Mouse (Mus musculus): ENCODE measurements around the gene Slc35c1. TPM values are rescaled to one million over a fixed set of nuclear protein-coding genes. Genes with fewer than 3 reads are reported as not detected.

The Slc35c1 gene
- polyA plus RNA-seq, 1 experiment from 2014 or later, result 14.8 TPM

DNA sequence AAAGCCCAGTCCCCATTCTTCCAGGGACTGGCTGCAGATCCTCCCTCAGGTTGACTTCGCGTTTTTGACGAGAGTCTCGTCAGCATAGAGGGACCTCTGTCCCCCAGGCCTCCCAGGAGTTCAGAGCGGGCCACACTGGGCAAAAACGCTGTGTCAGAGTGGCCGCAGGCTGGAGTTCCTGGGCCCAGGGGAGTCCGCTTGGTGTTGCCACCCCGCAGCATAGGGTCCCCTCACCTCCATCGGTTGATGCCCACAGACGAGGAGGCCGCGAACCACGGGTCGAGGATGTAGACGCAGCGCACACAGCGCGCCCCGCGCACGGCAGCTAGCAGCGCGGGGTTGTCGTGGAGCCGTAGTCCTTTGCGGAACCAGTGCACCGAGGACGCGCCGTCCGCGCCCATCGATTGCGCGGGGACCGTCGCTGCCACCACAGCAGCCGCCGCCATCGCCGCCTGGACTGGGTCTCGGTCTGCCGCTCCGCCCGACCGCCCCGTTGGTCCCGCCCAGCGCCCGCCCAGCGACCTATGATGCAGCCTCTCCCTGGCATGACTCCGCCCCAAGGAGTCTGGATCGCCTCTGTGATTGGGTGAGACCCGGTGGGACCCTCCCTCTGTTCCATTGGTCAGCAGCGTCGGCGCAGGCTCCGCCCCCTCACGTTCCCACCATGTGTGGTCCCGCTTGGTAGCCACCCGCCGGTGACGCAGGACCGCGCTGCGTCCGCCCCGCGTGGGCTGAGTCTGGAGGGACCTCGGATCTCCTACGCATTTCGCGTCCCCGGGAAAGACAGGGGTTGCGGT, 26.6 kb downstream of the Slc35c1 start, which contains the start of gene Cry2:
Cry2 (minus strand) TSS at position 466 of the 797 bp plus-strand sequence.
- WGBS, result under 1% methylated on average over 76 of the region's 76 CpGs
- peak within 1 kb of the TSS; percentile 83 for H3K4me2 ChIP-seq (ENCODE audit: low read length)
- H3K36me3 ChIP-seq (ENCODE audit: insufficient read depth, low read length), result no peaks in the 10 kb centered on the region
- H3K27ac ChIP-seq, result peak within 1 kb of the TSS; percentile 65
- peaks cover 29% of the 10 kb centered on the region for H3K4me1 ChIP-seq (replicated peaks; ENCODE audit: insufficient read depth, low read length)
- peak within 1 kb of the TSS; percentile 83 for H3K9ac ChIP-seq (ENCODE audit: low read depth, low read length)
- peak within 1 kb of the TSS; percentile 84 for H3K4me3 ChIP-seq (replicated peaks; ENCODE audit: low read depth, low read length)
- ATAC-seq (replicated peaks; ENCODE audit: low FRiP score, low read depth), result peak; percentile 98
- DNase-seq (ENCODE audit: low spot score), result peak; percentile 99
- TF ChIP-seq CTCF (IDR thresholded peaks at IDR 0.05; ENCODE audit: low read depth), result no peak
- no peaks in the 10 kb centered on the region for H3K9me3 ChIP-seq (replicated peaks; ENCODE audit: low read length)
- no peaks in the 10 kb centered on the region for H3K27me3 ChIP-seq (ENCODE audit: insufficient read depth, low read length)

- Histone ChIP-seq H3K4me2 (ENCODE audit: low read length) (peak overlapping the region; percentile 83), H3K4me1 (replicated peaks; ENCODE audit: insufficient read depth, low read length) (peaks cover 33% of the 10 kb centered on the region), H3K27me3 (ENCODE audit: insufficient read depth, low read length) (no peaks in the 10 kb centered on the region), H3K36me3 (ENCODE audit: insufficient read depth, low read length) (no peaks in the 10 kb centered on the region), H3K4me3 (replicated peaks; ENCODE audit: low read depth, low read length) (peak overlapping the region; percentile 84), H3K27ac (peak overlapping the region; percentile 47; the same call in 1 of the 2 replicates), H3K9me3 (replicated peaks; ENCODE audit: low read length) (no peaks in the 10 kb centered on the region), H3K9ac (ENCODE audit: low read depth, low read length) (peak overlapping the region; percentile 83)
- WGBS, result 36% methylated on average over 17 of the region's 17 CpGs
- TF ChIP-seq CTCF (IDR thresholded peaks at IDR 0.05; ENCODE audit: low read depth), result no peak
- ATAC-seq (replicated peaks; ENCODE audit: low FRiP score, low read depth), result no peak
- DNase-seq (ENCODE audit: low spot score), result peak; percentile 54
These were observed 27.7 kb downstream of the Slc35c1 start for GRCm38 (mm10) chr2:92432299-92433295.

DNA sequence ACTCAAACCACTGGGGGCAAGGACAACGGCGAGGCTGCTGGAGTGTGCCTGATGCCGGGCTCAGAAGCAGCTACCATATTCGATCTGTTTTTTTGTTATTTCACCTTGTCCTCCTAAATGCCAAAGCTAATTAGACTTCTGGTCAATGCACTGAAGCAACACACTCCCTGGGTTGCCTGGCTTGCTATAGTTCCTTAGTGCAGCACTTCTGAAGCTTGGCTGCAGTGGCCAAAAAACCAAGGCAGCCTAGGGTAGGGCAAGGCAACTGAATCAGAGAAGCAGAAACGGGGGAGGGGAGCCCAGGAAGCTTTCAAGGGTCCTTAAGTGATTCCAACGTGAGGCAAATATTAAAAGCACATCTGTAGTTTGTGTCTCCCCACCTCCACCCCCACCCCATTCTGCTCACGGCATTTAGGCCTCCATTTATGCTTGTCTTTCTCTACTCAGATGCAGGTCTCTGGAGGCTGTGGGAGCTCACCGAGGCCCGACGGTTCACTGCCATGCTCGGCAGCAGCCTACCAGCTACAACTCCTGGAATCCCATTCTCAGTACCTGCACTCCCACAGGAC, 28.6 kb downstream of the Slc35c1 start:
- Histone ChIP-seq H3K36me3 (ENCODE audit: insufficient read depth, low read length) (no peaks in the 10 kb centered on the region), H3K27me3 (ENCODE audit: insufficient read depth, low read length) (no peaks in the 10 kb centered on the region), H3K4me2 (ENCODE audit: low read length) (peak overlapping the region; percentile 83), H3K9me3 (replicated peaks; ENCODE audit: low read length) (no peaks in the 10 kb centered on the region), H3K4me1 (replicated peaks; ENCODE audit: insufficient read depth, low read length) (peaks cover 37% of the 10 kb centered on the region), H3K4me3 (replicated peaks; ENCODE audit: low read depth, low read length) (peak overlapping the region; percentile 18), H3K9ac (ENCODE audit: low read depth, low read length) (0 out of 2 replicates have a peak overlapping the region, but pooled peaks have one; percentile 19), H3K27ac (peak overlapping the region; percentile 47; the same call in 1 of the 2 replicates)
- WGBS, result 27% methylated on average over 11 of the region's 11 CpGs
- DNase-seq (ENCODE audit: low spot score) (no peak), ATAC-seq (replicated peaks; ENCODE audit: low FRiP score, low read depth) (no peak)
- TF ChIP-seq CTCF (IDR thresholded peaks at IDR 0.05; ENCODE audit: low read depth), result no peak

- Histone ChIP-seq H3K9ac (ENCODE audit: low read depth, low read length) (no peak overlapping the region), H3K27ac (peak overlapping the region; percentile 47; the same call in 1 of the 2 replicates)
These were observed 29.4 kb downstream of the Slc35c1 start for GRCm38 (mm10) chr2:92430723-92431541.

GRCm38 (mm10) chr2:92430089-92430488, 30.2 kb downstream of the Slc35c1 start:
- H3K9me3 ChIP-seq (replicated peaks; ENCODE audit: low read length), result no peaks in the 10 kb centered on the region
- H3K9ac ChIP-seq (ENCODE audit: low read depth, low read length), result no peak overlapping the region
- TF ChIP-seq CTCF (IDR thresholded peaks at IDR 0.05; ENCODE audit: low read depth), result no peak
- no peak overlapping the region for H3K4me3 ChIP-seq (replicated peaks; ENCODE audit: low read depth, low read length)
- peaks cover 44% of the 10 kb centered on the region for H3K4me1 ChIP-seq (replicated peaks; ENCODE audit: insufficient read depth, low read length)
- WGBS, result 64% methylated on average over 2 of the region's 2 CpGs
- ATAC-seq (replicated peaks; ENCODE audit: low FRiP score, low read depth) (no peak), DNase-seq (ENCODE audit: low spot score) (no peak)
- H3K27me3 ChIP-seq (ENCODE audit: insufficient read depth, low read length), result no peaks in the 10 kb centered on the region
- peaks cover under 1% of the 10 kb centered on the region; the same call in 1 of the 2 replicates for H3K36me3 ChIP-seq (ENCODE audit: insufficient read depth, low read length)
- no peak overlapping the region for H3K4me2 ChIP-seq (ENCODE audit: low read length)
- 0 out of 2 replicates have a peak overlapping the region, but pooled peaks have one; percentile 6 for H3K27ac ChIP-seq

More at GRCm38 (mm10) chr2:92430723-92431541, 29.4 kb downstream of the Slc35c1 start:
- Histone ChIP-seq H3K4me1 (replicated peaks; ENCODE audit: insufficient read depth, low read length) (peaks cover 37% of the 10 kb centered on the region), H3K9me3 (replicated peaks; ENCODE audit: low read length) (no peaks in the 10 kb centered on the region), H3K4me3 (replicated peaks; ENCODE audit: low read depth, low read length) (peak overlapping the region; percentile 18), H3K36me3 (ENCODE audit: insufficient read depth, low read length) (no peaks in the 10 kb centered on the region), H3K4me2 (ENCODE audit: low read length) (peak overlapping the region; percentile 83), H3K27me3 (ENCODE audit: insufficient read depth, low read length) (no peaks in the 10 kb centered on the region)
- ATAC-seq (replicated peaks; ENCODE audit: low FRiP score, low read depth) (peak; percentile 52), DNase-seq (ENCODE audit: low spot score) (peak; percentile 85)
- peak; percentile 18; the same call in 1 of the 2 replicates for TF ChIP-seq CTCF (IDR thresholded peaks at IDR 0.05; ENCODE audit: low read depth)
- 66% methylated on average over 21 of the region's 21 CpGs for WGBS
